Mouse (Mus musculus): ENCODE data around the gene Gm20532. TPM values are rescaled to one million over a fixed set of nuclear protein-coding genes. Genes with fewer than 3 reads are reported as not detected.

Gm20532 gene
- polyA plus RNA-seq, 1 experiment = not detected

DNA sequence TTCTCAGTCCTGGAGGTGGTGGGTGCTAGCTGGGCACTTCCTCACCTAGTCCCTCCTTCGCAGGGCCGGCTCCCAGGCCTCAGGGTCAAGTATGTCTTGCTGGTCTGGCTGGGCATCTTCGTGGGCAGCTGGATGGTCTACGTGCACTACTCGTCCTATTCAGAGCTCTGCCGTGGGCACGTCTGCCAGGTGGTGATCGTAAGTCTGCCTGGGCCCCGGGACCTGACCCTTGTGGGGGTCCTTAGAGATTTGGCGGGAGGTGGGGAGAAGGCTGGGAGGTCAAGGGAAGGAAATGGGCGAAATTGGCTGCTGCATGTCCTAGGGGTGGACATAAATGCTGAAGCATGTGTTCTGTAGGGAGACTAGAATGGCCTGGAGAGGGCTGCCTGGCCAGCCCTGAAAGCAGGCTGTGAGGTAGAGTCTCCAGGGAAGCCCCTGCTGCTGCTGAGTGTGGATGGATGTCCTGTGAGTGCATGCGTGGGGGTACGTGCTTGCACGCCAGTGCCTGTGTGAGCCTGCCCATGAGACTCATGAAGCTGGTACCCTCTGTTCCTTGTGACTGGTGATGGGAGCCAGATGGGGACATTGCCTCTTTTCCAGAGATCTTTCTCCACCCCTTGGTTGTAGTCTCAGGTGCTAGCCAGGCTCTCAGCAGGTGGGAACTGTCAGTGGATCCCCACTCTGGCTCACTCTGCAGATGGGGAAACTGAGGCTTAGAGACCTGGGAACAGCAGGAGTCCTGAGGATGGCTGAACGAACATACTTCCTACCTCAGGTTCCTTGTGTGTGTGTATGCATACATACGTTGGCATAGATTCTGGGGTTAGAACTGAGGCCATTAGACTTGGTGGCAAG lies 46.3 kb downstream of the Gm20532 start:
- peaks cover 13% of the 10 kb centered on the region for H3K36me3 ChIP-seq (ENCODE audit: control insufficient read depth, insufficient read depth, low read length)
- no peak overlapping the region for H3K27ac ChIP-seq (ENCODE audit: insufficient read depth, low read length)
- WGBS = 85% methylated on average over 16 of the region's 16 CpGs
- H3K4me3 ChIP-seq (ENCODE audit: extremely low read depth, insufficient read depth, insufficient read length) = no peak overlapping the region
- peaks cover 6% of the 10 kb centered on the region for H3K27me3 ChIP-seq (ENCODE audit: control insufficient read depth, insufficient read depth, low read length)
- no peak for DNase-seq (ENCODE audit: low read depth in 1 of 2, low spot score in 2 of 2)
- TF ChIP-seq POLR2A (IDR thresholded peaks at IDR 0.05; ENCODE audit: low read depth, low read length) = no peak
- no peak for TF ChIP-seq CTCF (IDR thresholded peaks at IDR 0.05; ENCODE audit: extremely low read depth, insufficient read depth, insufficient read length, insufficient replicate concordance)
- H3K4me1 ChIP-seq (ENCODE audit: control insufficient read depth, insufficient read depth, insufficient read length) = peaks cover 3% of the 10 kb centered on the region

DNA sequence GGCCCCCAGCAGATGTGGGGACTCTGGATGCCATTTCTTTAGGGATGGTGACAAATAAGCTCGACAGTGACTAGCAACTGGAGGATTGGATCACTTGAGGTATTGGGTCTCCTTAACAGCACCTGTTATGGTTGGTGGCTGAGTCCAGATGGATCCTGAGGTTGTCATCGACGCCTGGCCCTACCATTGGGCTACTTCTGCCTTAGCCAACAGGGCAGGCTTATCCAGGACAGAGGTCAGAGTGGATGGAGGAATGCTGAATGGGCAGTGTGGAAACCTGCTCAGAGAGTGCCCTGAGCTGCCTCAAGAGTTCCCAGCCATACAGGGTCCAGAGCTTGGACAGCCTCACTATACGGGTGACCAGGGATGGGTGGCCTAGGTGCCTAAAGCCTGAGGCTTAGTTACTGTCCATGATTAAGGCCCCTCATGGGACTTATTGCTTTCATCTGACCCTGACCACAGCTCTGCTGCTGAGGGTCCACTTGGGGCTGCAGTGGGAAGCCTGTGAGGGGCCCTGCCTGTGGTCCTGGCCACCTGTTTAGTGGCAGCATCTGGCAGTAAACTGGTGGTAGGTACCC lies 47.6 kb downstream of the Gm20532 start:
- no peak for DNase-seq (ENCODE audit: low read depth in 1 of 2, low spot score in 2 of 2)
- peaks cover 13% of the 10 kb centered on the region for H3K36me3 ChIP-seq (ENCODE audit: control insufficient read depth, insufficient read depth, low read length)
- H3K27me3 ChIP-seq (ENCODE audit: control insufficient read depth, insufficient read depth, low read length) = no peaks in the 10 kb centered on the region
- H3K4me1 ChIP-seq (ENCODE audit: control insufficient read depth, insufficient read depth, insufficient read length) = peaks cover 11% of the 10 kb centered on the region; the same call in 1 of the 2 replicates
- TF ChIP-seq CTCF (IDR thresholded peaks at IDR 0.05; ENCODE audit: extremely low read depth, insufficient read depth, insufficient read length, insufficient replicate concordance) (no peak), POLR2A (IDR thresholded peaks at IDR 0.05; ENCODE audit: low read depth, low read length) (no peak)
- H3K27ac ChIP-seq (ENCODE audit: insufficient read depth, low read length) = no peak overlapping the region
- 77% methylated on average over 4 of the region's 4 CpGs for WGBS
- no peak overlapping the region for H3K4me3 ChIP-seq (ENCODE audit: extremely low read depth, insufficient read depth, insufficient read length)

DNA sequence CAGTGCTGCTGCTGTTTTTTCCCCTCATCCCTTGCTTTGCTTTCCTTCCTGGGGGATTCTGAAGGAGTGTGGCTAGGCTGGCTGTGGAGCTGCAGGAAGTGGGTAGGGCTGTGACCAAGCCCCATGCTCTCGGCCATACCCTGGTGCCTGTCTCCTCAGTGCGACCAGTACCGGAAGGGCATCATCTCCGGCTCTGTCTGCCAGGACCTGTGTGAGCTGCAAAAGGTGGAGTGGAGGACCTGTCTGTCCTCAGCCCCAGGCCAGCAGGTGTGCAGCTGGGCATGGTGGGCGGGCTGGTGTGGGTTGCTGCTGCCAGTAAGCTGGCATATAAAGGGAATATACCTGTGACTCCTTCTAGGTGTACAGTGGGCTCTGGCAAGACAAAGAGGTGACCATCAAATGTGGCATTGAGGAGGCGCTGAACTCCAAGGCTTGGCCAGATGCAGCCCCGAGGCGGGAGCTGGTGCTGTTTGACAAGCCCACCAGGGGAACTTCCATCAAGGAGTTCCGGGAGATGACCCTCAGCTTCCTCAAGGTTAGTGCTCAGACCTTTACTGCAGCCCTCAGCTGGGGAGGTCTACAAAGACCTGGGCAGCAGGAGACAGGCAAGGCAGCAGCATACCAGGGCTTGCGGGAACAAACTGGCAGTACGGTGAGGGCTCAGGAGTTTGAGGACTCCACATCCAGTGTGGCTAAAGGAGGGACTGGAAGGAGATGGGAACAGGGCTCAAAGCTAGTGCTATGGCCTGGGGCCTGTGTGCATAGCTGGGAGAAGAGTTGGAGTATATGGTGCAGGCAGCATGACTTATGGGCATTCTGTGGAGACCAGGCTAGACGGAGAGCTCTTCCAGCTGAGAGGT lies 48.4 kb downstream of the Gm20532 start:
- Histone ChIP-seq H3K4me3 (ENCODE audit: extremely low read depth, insufficient read depth, insufficient read length) (no peak overlapping the region), H3K4me1 (ENCODE audit: control insufficient read depth, insufficient read depth, insufficient read length) (peaks cover 14% of the 10 kb centered on the region; the same call in 1 of the 2 replicates), H3K36me3 (ENCODE audit: control insufficient read depth, insufficient read depth, low read length) (peaks cover 13% of the 10 kb centered on the region), H3K27me3 (ENCODE audit: control insufficient read depth, insufficient read depth, low read length) (no peaks in the 10 kb centered on the region), H3K27ac (ENCODE audit: insufficient read depth, low read length) (no peak overlapping the region)
- WGBS = 74% methylated on average over 12 of the region's 12 CpGs
- no peak for DNase-seq (ENCODE audit: low read depth in 1 of 2, low spot score in 2 of 2)
- TF ChIP-seq POLR2A (IDR thresholded peaks at IDR 0.05; ENCODE audit: low read depth, low read length) = no peak

DNA sequence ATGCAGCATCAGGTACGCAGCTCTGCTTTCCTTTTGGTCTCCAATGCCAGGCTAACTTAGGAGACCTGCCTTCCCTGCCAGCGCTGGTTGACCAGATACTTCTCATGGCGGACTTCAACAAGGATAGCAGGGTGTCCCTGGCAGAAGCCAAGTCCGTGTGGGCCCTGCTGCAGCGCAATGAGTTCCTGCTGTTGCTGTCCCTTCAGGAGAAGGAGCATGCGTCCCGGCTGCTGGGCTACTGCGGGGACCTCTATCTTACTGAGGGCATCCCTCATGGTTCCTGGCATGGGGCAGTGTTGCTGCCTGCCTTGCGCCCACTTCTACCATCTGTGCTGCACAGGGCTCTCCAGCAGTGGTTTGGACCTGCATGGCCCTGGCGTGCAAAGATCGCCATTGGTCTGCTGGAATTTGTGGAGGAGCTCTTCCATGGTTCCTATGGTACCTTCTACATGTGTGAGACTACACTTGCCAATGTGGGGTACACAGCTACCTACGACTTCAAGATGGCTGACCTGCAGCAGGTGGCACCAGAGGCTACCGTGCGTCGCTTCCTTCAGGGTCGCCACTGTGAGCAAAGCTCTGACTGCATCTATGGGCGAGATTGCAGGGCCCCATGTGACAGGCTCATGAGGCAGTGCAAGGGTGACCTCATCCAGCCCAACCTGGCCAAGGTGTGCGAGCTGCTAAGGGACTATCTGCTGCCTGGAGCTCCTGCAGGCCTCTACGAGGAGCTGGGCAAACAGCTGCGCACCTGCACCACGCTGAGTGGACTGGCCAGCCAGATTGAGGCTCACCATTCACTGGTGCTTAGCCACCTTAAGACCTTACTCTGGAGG lies 49.3 kb downstream of the Gm20532 start:
- WGBS = 86% methylated on average over 21 of the region's 21 CpGs
- H3K36me3 ChIP-seq (ENCODE audit: control insufficient read depth, insufficient read depth, low read length) = peaks cover 13% of the 10 kb centered on the region

DNA sequence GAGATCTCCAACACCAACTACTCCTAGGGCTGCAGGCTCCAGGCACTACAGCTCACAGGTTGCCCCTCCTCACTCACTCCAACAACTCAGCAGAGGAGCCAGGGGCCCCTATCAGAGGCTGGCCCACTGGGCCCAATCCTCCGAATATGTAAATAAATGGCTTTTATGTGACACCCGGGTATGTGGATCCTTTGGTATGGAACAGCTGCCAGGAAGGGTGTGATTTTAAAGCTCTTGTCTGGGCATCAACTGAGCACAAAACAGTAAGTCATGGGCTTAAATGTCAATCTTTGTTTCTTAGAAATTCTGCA lies 49.8 kb downstream of the Gm20532 start:
- Histone ChIP-seq H3K27me3 (ENCODE audit: control insufficient read depth, insufficient read depth, low read length) (no peaks in the 10 kb centered on the region), H3K27ac (ENCODE audit: insufficient read depth, low read length) (no peak overlapping the region), H3K4me1 (ENCODE audit: control insufficient read depth, insufficient read depth, insufficient read length) (peaks cover 14% of the 10 kb centered on the region; the same call in 1 of the 2 replicates), H3K4me3 (ENCODE audit: extremely low read depth, insufficient read depth, insufficient read length) (no peak overlapping the region), H3K36me3 (ENCODE audit: control insufficient read depth, insufficient read depth, low read length) (peaks cover 13% of the 10 kb centered on the region)
- no peak for DNase-seq (ENCODE audit: low read depth in 1 of 2, low spot score in 2 of 2)
- no peak for TF ChIP-seq CTCF (IDR thresholded peaks at IDR 0.05; ENCODE audit: extremely low read depth, insufficient read depth, insufficient read length, insufficient replicate concordance)
- no peak for TF ChIP-seq POLR2A (IDR thresholded peaks at IDR 0.05; ENCODE audit: low read depth, low read length)
- WGBS = 74% methylated on average over 2 of the region's 2 CpGs

More for the DNA sequence above, 49.3 kb downstream of the Gm20532 start:
- H3K27me3 ChIP-seq (ENCODE audit: control insufficient read depth, insufficient read depth, low read length) = no peaks in the 10 kb centered on the region
- TF ChIP-seq POLR2A (IDR thresholded peaks at IDR 0.05; ENCODE audit: low read depth, low read length) (no peak), CTCF (IDR thresholded peaks at IDR 0.05; ENCODE audit: extremely low read depth, insufficient read depth, insufficient read length, insufficient replicate concordance) (no peak)
- H3K4me1 ChIP-seq (ENCODE audit: control insufficient read depth, insufficient read depth, insufficient read length) = peaks cover 14% of the 10 kb centered on the region; the same call in 1 of the 2 replicates
- DNase-seq (ENCODE audit: low read depth in 1 of 2, low spot score in 2 of 2) = no peak
- H3K27ac ChIP-seq (ENCODE audit: insufficient read depth, low read length) = no peak overlapping the region
- H3K4me3 ChIP-seq (ENCODE audit: extremely low read depth, insufficient read depth, insufficient read length) = no peak overlapping the region

DNA sequence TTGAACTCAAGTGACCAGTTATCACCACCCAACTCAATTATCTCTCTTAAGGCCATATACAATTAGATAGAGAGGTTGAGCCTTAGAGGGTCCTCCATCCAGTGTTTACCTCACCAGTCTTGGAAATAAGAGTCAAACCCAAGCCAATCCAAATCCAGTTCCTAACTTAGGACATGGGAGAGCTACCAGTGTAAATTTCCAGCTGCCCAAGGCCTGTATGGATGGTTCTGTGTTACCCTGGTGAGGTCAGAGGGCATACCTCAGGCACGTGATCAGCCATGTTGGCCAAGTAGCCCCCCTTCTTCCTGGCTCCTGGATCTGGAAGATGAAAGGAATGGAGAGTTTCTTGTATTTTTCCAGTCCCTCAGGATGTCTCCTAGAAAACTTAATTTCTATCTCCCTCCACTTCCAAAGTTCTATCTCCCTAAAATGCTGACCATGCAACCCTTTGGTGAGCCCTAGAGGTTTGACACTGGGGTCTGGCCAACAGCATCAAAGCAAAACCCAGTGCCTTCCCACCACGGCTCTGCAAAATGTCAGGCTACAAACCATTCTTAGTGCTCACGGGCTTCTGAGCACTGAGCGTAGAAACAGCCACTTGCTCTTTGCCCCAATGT lies 51.0 kb downstream of the Gm20532 start:
- 93% methylated on average over 4 of the region's 4 CpGs for WGBS
- Histone ChIP-seq H3K36me3 (ENCODE audit: control insufficient read depth, insufficient read depth, low read length) (peaks cover 13% of the 10 kb centered on the region), H3K4me3 (ENCODE audit: extremely low read depth, insufficient read depth, insufficient read length) (no peak overlapping the region), H3K27me3 (ENCODE audit: control insufficient read depth, insufficient read depth, low read length) (no peaks in the 10 kb centered on the region), H3K27ac (ENCODE audit: insufficient read depth, low read length) (no peak overlapping the region), H3K4me1 (ENCODE audit: control insufficient read depth, insufficient read depth, insufficient read length) (peaks cover 14% of the 10 kb centered on the region; the same call in 1 of the 2 replicates)
- DNase-seq (ENCODE audit: low read depth in 1 of 2, low spot score in 2 of 2) = no peak
- TF ChIP-seq POLR2A (IDR thresholded peaks at IDR 0.05; ENCODE audit: low read depth, low read length) (no peak), CTCF (IDR thresholded peaks at IDR 0.05; ENCODE audit: extremely low read depth, insufficient read depth, insufficient read length, insufficient replicate concordance) (no peak)
